Mouse (Mus musculus) adrenal gland (tissue): Measurements from ENCODE around the gene Fbxo36.

Source experiments
- intact Hi-C: fragments of 180-260 bp; cut with DNase I; formaldehyde crosslinking; loops from one replicate; pipeline ENCODE4 v1.15.1; 2025

The Fbxo36 gene

DNA sequence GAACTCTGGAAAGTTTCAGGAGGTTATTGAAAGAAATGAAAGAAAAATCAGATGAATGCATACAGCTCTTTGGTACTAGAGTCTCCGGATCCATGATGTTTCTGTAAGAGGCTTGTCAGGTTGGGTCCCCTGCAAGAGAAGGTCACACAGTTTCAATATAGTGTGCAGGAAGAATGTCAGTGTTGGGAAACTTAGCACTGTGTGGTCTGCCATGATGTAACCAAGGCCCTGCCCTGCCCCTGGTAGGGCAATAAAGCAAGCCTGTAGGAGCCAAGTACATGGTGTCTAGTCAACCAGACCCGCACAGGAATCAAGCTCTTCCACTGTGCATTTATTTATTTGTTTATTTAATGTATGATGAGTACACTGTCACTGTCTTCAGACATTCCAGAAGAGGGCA, 100.7 kb downstream of the Fbxo36 start:
- intact Hi-C loops, result no loop called here

DNA sequence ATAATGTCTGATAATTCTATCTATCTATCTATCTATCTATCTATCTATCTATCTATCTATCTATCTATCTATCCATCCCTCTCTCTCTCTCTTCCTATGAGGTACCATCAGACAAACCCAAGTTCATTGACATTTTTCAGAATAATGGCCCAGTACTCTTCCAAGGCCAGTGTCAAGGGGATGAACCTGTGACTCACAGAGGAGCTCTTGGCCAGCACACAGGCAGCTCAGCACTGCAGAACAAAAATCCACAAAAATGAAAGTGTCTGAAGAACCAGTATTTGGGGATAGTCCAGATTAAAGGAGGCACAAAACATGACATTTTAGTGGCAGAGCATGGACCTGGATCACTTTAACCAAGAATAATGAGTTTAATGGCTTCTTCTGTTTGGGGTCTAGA, 103.0 kb downstream of the Fbxo36 start:
- intact Hi-C loops, result no loop called here

DNA sequence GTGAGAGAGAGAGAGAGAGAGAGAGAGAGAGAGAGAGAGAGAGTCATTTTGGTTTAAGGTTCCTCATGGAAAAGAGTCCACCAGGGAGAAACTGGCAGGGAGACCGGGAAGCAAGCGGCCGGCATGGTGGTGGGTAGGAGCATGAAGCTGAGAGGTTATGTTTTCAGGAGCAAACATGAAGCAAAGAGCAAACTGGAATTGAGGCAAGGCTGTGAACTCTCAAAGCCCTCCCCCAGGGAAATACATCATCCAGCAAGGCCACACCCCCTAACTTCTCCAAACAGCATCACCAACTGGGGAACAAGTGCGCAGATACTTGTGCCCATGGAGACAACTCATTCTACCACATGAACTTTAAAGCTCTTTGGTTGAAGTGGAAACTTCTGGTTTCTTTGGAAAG, 103.9 kb downstream of the Fbxo36 start:
- intact Hi-C loops, result no loop called here

DNA sequence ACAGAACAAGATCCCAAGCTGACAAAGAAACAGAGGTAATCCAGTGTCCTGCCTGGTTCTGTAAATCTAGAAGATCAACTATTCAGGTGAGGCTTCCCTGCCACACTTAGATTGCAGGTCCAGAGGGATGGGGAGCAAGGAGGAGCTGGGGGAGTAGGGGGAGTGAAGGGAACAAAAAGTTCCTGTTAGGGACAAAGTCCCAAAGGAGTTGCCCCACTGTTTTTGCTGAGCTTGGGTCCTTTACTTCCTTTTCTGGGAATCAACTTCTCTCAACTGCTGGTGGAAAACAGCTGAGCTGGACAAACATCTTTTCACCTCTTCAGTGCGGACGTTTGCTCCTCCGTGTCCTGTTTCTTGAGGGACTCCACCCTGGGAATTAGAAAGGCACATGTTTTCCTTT, 106.3 kb downstream of the Fbxo36 start:
- intact Hi-C loops, result no loop called here

DNA sequence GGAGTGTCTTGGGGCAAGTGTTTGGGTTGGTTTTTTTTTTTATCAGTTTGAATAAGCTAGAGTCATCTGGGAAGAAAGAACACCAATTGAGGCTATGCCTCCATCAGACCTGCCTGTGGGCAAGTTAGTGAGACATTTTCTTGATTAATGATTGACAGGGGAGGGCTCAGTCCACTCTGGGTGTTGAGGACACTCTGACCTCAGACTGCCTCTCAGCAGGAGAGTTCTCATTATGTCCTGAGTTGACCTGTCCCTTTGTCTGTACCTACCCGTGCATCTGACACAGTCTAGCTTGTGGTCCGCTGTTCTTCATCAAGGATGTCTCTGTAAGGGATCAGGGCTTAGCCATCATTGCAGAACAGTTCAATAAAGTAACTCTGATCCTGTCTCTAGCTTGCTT, 107.7 kb downstream of the Fbxo36 start:
- intact Hi-C loops, result no loop called here
